Mouse (Mus musculus): Measurements from ENCODE around the gene Tmem132a.

Tmem132a gene

GRCm38 (mm10) chr19:10878201-10878837 lies 8.6 kb upstream of the Tmem132a start:
- peak; percentile 28 for DNase-seq (ENCODE audit: low spot score)

- DNase-seq (ENCODE audit: low spot score), result no peak
Measured at GRCm38 (mm10) chr19:10871328-10871961, 1.7 kb upstream of the Tmem132a start.

GRCm38 (mm10) chr19:10870676-10871075 lies 936 bp upstream of the Tmem132a start:
- no peak for DNase-seq (ENCODE audit: low spot score)

- peak; percentile 71 for DNase-seq (ENCODE audit: low spot score)
Measured at GRCm38 (mm10) chr19:10869241-10869885, 377 bp downstream of the Tmem132a start.

GRCm38 (mm10) chr19:10868623-10869141 lies 1.1 kb downstream of the Tmem132a start:
- DNase-seq (ENCODE audit: low spot score), result no peak

- DNase-seq (ENCODE audit: low spot score), result no peak
Measured at GRCm38 (mm10) chr19:10867946-10868622, 1.7 kb downstream of the Tmem132a start.

GRCm38 (mm10) chr19:10866351-10866750 lies 3.4 kb downstream of the Tmem132a start:
- no peak for DNase-seq (ENCODE audit: low spot score)

GRCm38 (mm10) chr19:10860072-10860497 lies 9.7 kb downstream of the Tmem132a start:
- DNase-seq (ENCODE audit: low spot score), result no peak

- DNase-seq (ENCODE audit: low spot score), result no peak
Measured at GRCm38 (mm10) chr19:10856520-10856919, 13.2 kb downstream of the Tmem132a start.

- DNase-seq (ENCODE audit: low spot score), result no peak
Measured at GRCm38 (mm10) chr19:10855422-10855821, 14.3 kb downstream of the Tmem132a start.

- DNase-seq (ENCODE audit: low spot score), result no peak
Measured at GRCm38 (mm10) chr19:10847311-10848087, 22.2 kb downstream of the Tmem132a start.

- no peak for DNase-seq (ENCODE audit: low spot score)
Measured at GRCm38 (mm10) chr19:10846150-10846549, 23.6 kb downstream of the Tmem132a start.

- no peak for DNase-seq (ENCODE audit: low spot score)
Measured at GRCm38 (mm10) chr19:10845454-10845853, 24.3 kb downstream of the Tmem132a start.

- no peak for DNase-seq (ENCODE audit: low spot score)
Measured at GRCm38 (mm10) chr19:10844206-10844605, 25.5 kb downstream of the Tmem132a start.

GRCm38 (mm10) chr19:10842914-10843313 lies 26.8 kb downstream of the Tmem132a start:
- no peak for DNase-seq (ENCODE audit: low spot score)

GRCm38 (mm10) chr19:10841721-10842626 lies 27.8 kb downstream of the Tmem132a start:
- peak; percentile 59 for DNase-seq (ENCODE audit: low spot score)

- no peak for DNase-seq (ENCODE audit: low spot score)
Measured at GRCm38 (mm10) chr19:10839010-10839892, 30.5 kb downstream of the Tmem132a start, which contains the start of gene Slc15a3. TSS of gene Slc15a3 (plus strand) at chr19:10839727.

- DNase-seq (ENCODE audit: low spot score), result no peak
Measured at GRCm38 (mm10) chr19:10835671-10836070, 34.1 kb downstream of the Tmem132a start.

- DNase-seq (ENCODE audit: low spot score), result no peak
Measured at GRCm38 (mm10) chr19:10833611-10834010, 36.1 kb downstream of the Tmem132a start.

Measured in lung, postnatal 25 days (tissue).